Comparison of ENCODE assay signal across 8 mouse cellular contexts in genomic region chr1:183344886-183345816, GRCm38 (mm10). TPM values are rescaled to one million over a fixed set of nuclear protein-coding genes. Genes with fewer than 3 reads are reported as not detected.
DNase-seq lines count a peak whose midpoint lies in the region; ATAC-seq lines count a peak whose summit lies in the region.

No protein-coding gene starts in this region.

- peaks cover 33% of the 10 kb centered on the region for H3K36me3 ChIP-seq in hindbrain, embryonic 12.5 days

- peak; percentile 98 for ATAC-seq in hindbrain, embryonic 12.5 days (ENCODE audit: low FRiP score)

- H3K4me2 ChIP-seq in hindbrain, embryonic 12.5 days (replicated peaks): peak overlapping the region; percentile 91

- H3K27me3 ChIP-seq in hindbrain, embryonic 12.5 days: no peaks in the 10 kb centered on the region

- peak; percentile 82 for DNase-seq in R1 (ENCODE audit: low read depth, low spot score)
- DNase-seq in cerebellum, postnatal 14 days: peak; percentile 90 to 91
- peak; percentile 68 to 76 for DNase-seq in frontal cortex, postnatal 14 days (ENCODE audit: low spot score in 2 of 2)
- DNase-seq in layer of hippocampus, postnatal 25 days (ENCODE audit: extremely low spot score in 1 of 2, low spot score in 1 of 2): peak; percentile 80 to 83
- DNase-seq in lung, postnatal 14 days: peak; percentile 89
- peak; percentile 86 for DNase-seq in ovary, postnatal 36 days (ENCODE audit: low spot score)
- peak; percentile 93 for DNase-seq in thymus, postnatal 14 days

- H3K9ac ChIP-seq in hindbrain, embryonic 12.5 days: peak overlapping the region; percentile 86

- H3K9me3 ChIP-seq in hindbrain, embryonic 12.5 days (replicated peaks): no peaks in the 10 kb centered on the region

- peak overlapping the region; percentile 91 for H3K4me3 ChIP-seq in hindbrain, embryonic 12.5 days

- WGBS in hindbrain, embryonic 12.5 days: under 1% methylated on average over 72 of the region's 72 CpGs

- H3K4me1 ChIP-seq in hindbrain, embryonic 12.5 days: peaks cover 14% of the 10 kb centered on the region

- H3K27ac ChIP-seq in hindbrain, embryonic 12.5 days: peak overlapping the region; percentile 82

RNA-seq across cellular contexts. Expression of gene Mia3, which starts 24.2 kb away (rescaled TPM):
- polyA plus RNA-seq in hindbrain, embryonic 12.5 days (2016; fragmentation: Nextera tagmentation; extraction: Ambion mirVana): 132 and 149 TPM in 2 replicates
- 100 to 1,000 TPM; 210 to 220 TPM for total RNA-seq in layer of hippocampus, postnatal 25 days (2021)

RNA-seq across cellular contexts. Expression of gene Taf1a, which starts 43.6 kb away (rescaled TPM):
- polyA plus RNA-seq in hindbrain, embryonic 12.5 days (2016; fragmentation: Nextera tagmentation; extraction: Ambion mirVana): 19.8 and 20.6 TPM in 2 replicates
- 10 to 100 TPM; 16.7 to 19.1 TPM for total RNA-seq in layer of hippocampus, postnatal 25 days (2021)

RNA-seq across cellular contexts. Expression of gene Brox, which starts 48.1 kb away (rescaled TPM):
- polyA plus RNA-seq in hindbrain, embryonic 12.5 days (2016; fragmentation: Nextera tagmentation; extraction: Ambion mirVana): 77.8 and 86.9 TPM in 2 replicates
- 10 to 100 TPM; 51.3 to 52.7 TPM for total RNA-seq in layer of hippocampus, postnatal 25 days (2021)

RNA-seq across cellular contexts. Expression of gene Aida, which starts 48.8 kb away (rescaled TPM):
- 72.7 and 74.3 TPM in 2 replicates for polyA plus RNA-seq in hindbrain, embryonic 12.5 days (2016; fragmentation: Nextera tagmentation; extraction: Ambion mirVana)
- 10 to 100 TPM; 45.2 to 50.7 TPM for total RNA-seq in layer of hippocampus, postnatal 25 days (2021)

Comparison
In these comparisons a context has a peak if more than half of its experiments do, and no peak if none do; other contexts are left out.
1. Peak in every context shown above with its lines: DNase-seq, ATAC-seq, H3K4me3 ChIP-seq and H3K27ac ChIP-seq.